Comparison of ENCODE assay signal across 20 mouse cellular contexts in the genomic region with DNA sequence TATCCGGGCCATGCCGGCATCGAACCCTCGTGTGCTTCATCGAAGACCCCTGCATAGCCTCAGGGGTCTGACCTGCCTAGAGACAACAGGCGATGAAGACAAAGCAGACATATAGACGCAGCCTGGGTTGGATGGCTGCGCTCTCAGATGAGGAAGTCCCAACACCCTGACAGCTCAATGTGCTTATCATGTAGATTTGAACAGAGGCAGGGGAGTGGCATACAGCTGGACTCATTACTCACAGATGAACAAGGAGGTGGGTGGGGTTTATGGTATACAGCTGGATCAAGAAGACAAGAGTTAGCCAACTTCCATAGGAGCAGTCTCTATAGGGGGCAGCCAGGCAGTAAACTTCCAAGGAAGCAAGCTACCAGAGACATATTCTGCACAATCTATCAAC. TPM values are rescaled to one million over a fixed set of nuclear protein-coding genes. Genes with fewer than 3 reads are reported as not detected.
A peak's percentile ranks its signal among the peaks of the same experiment; 100 is the strongest.
DNase-seq lines count a peak whose midpoint lies in the region; ATAC-seq lines count a peak whose summit lies in the region.
"Had no signal": no experiment of that assay in that cellular context is flagged by ENCODE, and none has a peak within 500 bp of the region (broad histone marks: within the 10 kb centered on the region; RNA-seq: fewer than 3 reads in every experiment).

No protein-coding gene starts in this region.

- peak; percentile 54 for DNase-seq in R1 (ENCODE audit: low read depth, low spot score)
- DNase-seq in liver, embryonic 11.5 days (ENCODE audit: low spot score), result no peak
- no peak for DNase-seq in cerebellum, adult 11 months
- DNase-seq: adrenal gland, postnatal 14 days; embryo, embryonic 11 days; heart, postnatal 10 days; lung, adult 18-20 months; thymus, adult 18-20 months had no signal

- no peak overlapping the region for H3K4me3 ChIP-seq in liver, embryonic 11.5 days (ENCODE audit: low read depth, low read length)
- H3K4me3 ChIP-seq in stomach, embryonic 14.5 days (ENCODE audit: low read depth, low read length), result no peak overlapping the region
- H3K4me3 ChIP-seq in midbrain, embryonic 16.5 days (ENCODE audit: low read depth, low read length), result no peak overlapping the region
- H3K4me3 ChIP-seq in neural tube, embryonic 15.5 days (replicated peaks), result no peak overlapping the region
- H3K4me3 ChIP-seq: midbrain, embryonic 10.5 days; myocyte had no signal

- peaks cover 18% of the 10 kb centered on the region for H3K4me1 ChIP-seq in liver, embryonic 11.5 days (replicated peaks; ENCODE audit: control insufficient read depth, insufficient read depth, low read length)
- H3K4me1 ChIP-seq in stomach, embryonic 14.5 days (ENCODE audit: control insufficient read depth, insufficient read depth, low read length), result 0 out of 2 replicates have a peak, but pooled peaks cover 2% of the 10 kb centered on the region
- no peaks in the 10 kb centered on the region for H3K4me1 ChIP-seq in midbrain, embryonic 16.5 days (ENCODE audit: control insufficient read depth, insufficient read depth, low read length)
- peaks cover 2% of the 10 kb centered on the region for H3K4me1 ChIP-seq in neural tube, embryonic 15.5 days
- H3K4me1 ChIP-seq: midbrain, embryonic 10.5 days had no signal

- 56% methylated on average over 8 of the region's 8 CpGs for WGBS in liver, embryonic 11.5 days
- WGBS in stomach, embryonic 14.5 days, result 90% methylated on average over 8 of the region's 8 CpGs
- 90% methylated on average over 8 of the region's 8 CpGs for WGBS in midbrain, embryonic 16.5 days
- WGBS in neural tube, embryonic 15.5 days, result 91% methylated on average over 8 of the region's 8 CpGs

- H3K36me3 ChIP-seq in liver, embryonic 11.5 days (ENCODE audit: control insufficient read depth, insufficient read depth, low read length), result no peaks in the 10 kb centered on the region
- no peaks in the 10 kb centered on the region for H3K36me3 ChIP-seq in stomach, embryonic 14.5 days (ENCODE audit: control insufficient read depth, insufficient read depth, low read length)
- H3K36me3 ChIP-seq in midbrain, embryonic 16.5 days (ENCODE audit: control insufficient read depth, insufficient read depth, low read length), result no peaks in the 10 kb centered on the region
- H3K36me3 ChIP-seq in neural tube, embryonic 15.5 days, result no peaks in the 10 kb centered on the region
- H3K36me3 ChIP-seq: midbrain, embryonic 10.5 days had no signal

- peak; percentile 89 for ATAC-seq in common myeloid progenitor, adult 5-6 weeks (replicated peaks; ENCODE audit: low read depth, poor library complexity, severe bottlenecking)
- peak; percentile 95 for ATAC-seq in liver, embryonic 11.5 days (replicated peaks; ENCODE audit: low FRiP score)
- ATAC-seq in stomach, embryonic 14.5 days (ENCODE audit: insufficient number of reproducible peaks, insufficient read depth, low FRiP score, low read depth), result peak; percentile 28; the same call in 1 of the 2 replicates
- no peak for ATAC-seq in midbrain, embryonic 16.5 days
- ATAC-seq in neural tube, embryonic 15.5 days (ENCODE audit: low FRiP score), result no peak
- ATAC-seq: hindbrain, postnatal 0 days had no signal

- no peaks in the 10 kb centered on the region for H3K9me3 ChIP-seq in liver, embryonic 11.5 days (ENCODE audit: control insufficient read depth, low read length)
- H3K9me3 ChIP-seq in stomach, embryonic 14.5 days (ENCODE audit: control insufficient read depth, low read depth, low read length), result no peaks in the 10 kb centered on the region; the same call in 1 of the 2 replicates
- no peaks in the 10 kb centered on the region for H3K9me3 ChIP-seq in midbrain, embryonic 16.5 days (replicated peaks; ENCODE audit: control insufficient read depth, low read length, poor library complexity, severe bottlenecking)
- no peaks in the 10 kb centered on the region for H3K9me3 ChIP-seq in neural tube, embryonic 15.5 days (replicated peaks)
- H3K9me3 ChIP-seq: midbrain, embryonic 10.5 days had no signal

- no peaks in the 10 kb centered on the region for H3K27me3 ChIP-seq in liver, embryonic 11.5 days (replicated peaks; ENCODE audit: control insufficient read depth, insufficient read depth, low read length)
- no peaks in the 10 kb centered on the region for H3K27me3 ChIP-seq in stomach, embryonic 14.5 days (ENCODE audit: control insufficient read depth, insufficient read depth, low read length)
- H3K27me3 ChIP-seq in midbrain, embryonic 16.5 days (ENCODE audit: control insufficient read depth, insufficient read depth, low read depth, low read length), result no peaks in the 10 kb centered on the region
- H3K27me3 ChIP-seq in neural tube, embryonic 15.5 days (replicated peaks), result no peaks in the 10 kb centered on the region

- no peak overlapping the region for H3K4me2 ChIP-seq in liver, embryonic 11.5 days
- H3K4me2 ChIP-seq in stomach, embryonic 14.5 days (replicated peaks; ENCODE audit: low read depth, low read length), result no peak overlapping the region
- no peak overlapping the region for H3K4me2 ChIP-seq in midbrain, embryonic 16.5 days (ENCODE audit: low read length)
- no peak overlapping the region for H3K4me2 ChIP-seq in neural tube, embryonic 15.5 days

- peak overlapping the region; percentile 16; the same call in 1 of the 2 replicates for H3K27ac ChIP-seq in liver, embryonic 11.5 days (ENCODE audit: low read depth, low read length)
- no peak overlapping the region for H3K27ac ChIP-seq in stomach, embryonic 14.5 days (ENCODE audit: low read length)
- no peak overlapping the region for H3K27ac ChIP-seq in midbrain, embryonic 16.5 days (ENCODE audit: low read length)
- H3K27ac ChIP-seq in neural tube, embryonic 15.5 days (replicated peaks), result no peak overlapping the region
- H3K27ac ChIP-seq: hindbrain, postnatal 0 days; kidney, postnatal 0 days; midbrain, embryonic 10.5 days had no signal

- H3K9ac ChIP-seq in liver, embryonic 11.5 days (ENCODE audit: low read depth, low read length), result no peak overlapping the region
- no peak overlapping the region for H3K9ac ChIP-seq in stomach, embryonic 14.5 days (replicated peaks; ENCODE audit: low read depth, low read length)
- H3K9ac ChIP-seq in midbrain, embryonic 16.5 days (ENCODE audit: low read depth, low read length), result no peak overlapping the region
- no peak overlapping the region for H3K9ac ChIP-seq in neural tube, embryonic 15.5 days (replicated peaks)

RNA-seq across cellular contexts. Expression of a gene that starts 8.5 kb away (rescaled TPM):
- total RNA-seq in common myeloid progenitor, adult 5-6 weeks (2017), result not detected in 2 replicates
- polyA plus RNA-seq in liver, embryonic 11.5 days (2014; fragmentation: Nextera tagmentation; extraction: Ambion mirVana), result not detected in 2 replicates
- 1.0 TPM in 1 of 2 replicates, not detected in the other for polyA plus RNA-seq in stomach, embryonic 14.5 days (2014; fragmentation: Nextera tagmentation; extraction: Ambion mirVana)
- not detected in 2 replicates for polyA plus RNA-seq in midbrain, embryonic 16.5 days (2015; fragmentation: Nextera tagmentation; extraction: Ambion mirVana)
- 0.86 TPM in 1 of 2 replicates, not detected in the other for polyA plus RNA-seq in neural tube, embryonic 15.5 days (2015; fragmentation: Nextera tagmentation; extraction: Ambion mirVana)
- total RNA-seq: adrenal gland, postnatal 14 days; granulocyte monocyte progenitor cell, adult 5-6 weeks; heart, postnatal 10 days; hindbrain, postnatal 0 days; layer of hippocampus, adult 8-10 months; left cerebral cortex, postnatal 25 days had no signal
- polyA plus RNA-seq: frontal cortex, adult 2 months; hindbrain, postnatal 0 days; kidney, postnatal 0 days; midbrain, embryonic 10.5 days had no signal

RNA-seq across cellular contexts. Expression of a gene that starts 14.2 kb away (rescaled TPM):
- not detected in 2 replicates for total RNA-seq in common myeloid progenitor, adult 5-6 weeks (2017)
- polyA plus RNA-seq in liver, embryonic 11.5 days (2014; fragmentation: Nextera tagmentation; extraction: Ambion mirVana), result not detected in 2 replicates
- not detected in 2 replicates for polyA plus RNA-seq in stomach, embryonic 14.5 days (2014; fragmentation: Nextera tagmentation; extraction: Ambion mirVana)
- polyA plus RNA-seq in midbrain, embryonic 16.5 days (2015; fragmentation: Nextera tagmentation; extraction: Ambion mirVana), result not detected in 2 replicates
- polyA plus RNA-seq in neural tube, embryonic 15.5 days (2015; fragmentation: Nextera tagmentation; extraction: Ambion mirVana), result not detected in 2 replicates
- total RNA-seq: adrenal gland, postnatal 14 days; granulocyte monocyte progenitor cell, adult 5-6 weeks; heart, postnatal 10 days; hindbrain, postnatal 0 days; layer of hippocampus, adult 8-10 months; left cerebral cortex, postnatal 25 days had no signal
- polyA plus RNA-seq: frontal cortex, adult 2 months; hindbrain, postnatal 0 days; kidney, postnatal 0 days; midbrain, embryonic 10.5 days had no signal

RNA-seq across cellular contexts. Expression of a gene that starts 29.3 kb away (rescaled TPM):
- not detected in 2 replicates for total RNA-seq in common myeloid progenitor, adult 5-6 weeks (2017)
- not detected in 2 replicates for polyA plus RNA-seq in liver, embryonic 11.5 days (2014; fragmentation: Nextera tagmentation; extraction: Ambion mirVana)
- not detected in 2 replicates for polyA plus RNA-seq in stomach, embryonic 14.5 days (2014; fragmentation: Nextera tagmentation; extraction: Ambion mirVana)
- not detected in 2 replicates for polyA plus RNA-seq in midbrain, embryonic 16.5 days (2015; fragmentation: Nextera tagmentation; extraction: Ambion mirVana)
- not detected in 2 replicates for polyA plus RNA-seq in neural tube, embryonic 15.5 days (2015; fragmentation: Nextera tagmentation; extraction: Ambion mirVana)
- total RNA-seq: adrenal gland, postnatal 14 days; granulocyte monocyte progenitor cell, adult 5-6 weeks; heart, postnatal 10 days; hindbrain, postnatal 0 days; layer of hippocampus, adult 8-10 months; left cerebral cortex, postnatal 25 days had no signal
- polyA plus RNA-seq: frontal cortex, adult 2 months; hindbrain, postnatal 0 days; kidney, postnatal 0 days; midbrain, embryonic 10.5 days had no signal

RNA-seq across cellular contexts. Expression of a gene that starts 29.7 kb away (rescaled TPM):
- total RNA-seq in common myeloid progenitor, adult 5-6 weeks (2017), result under 0.01 TPM in 1 of 2 replicates, not detected in the other
- polyA plus RNA-seq in liver, embryonic 11.5 days (2014; fragmentation: Nextera tagmentation; extraction: Ambion mirVana), result 19.9 and 20.8 TPM in 2 replicates
- 42.6 and 44.1 TPM in 2 replicates for polyA plus RNA-seq in stomach, embryonic 14.5 days (2014; fragmentation: Nextera tagmentation; extraction: Ambion mirVana)
- polyA plus RNA-seq in midbrain, embryonic 16.5 days (2015; fragmentation: Nextera tagmentation; extraction: Ambion mirVana), result 3.4 and 3.6 TPM in 2 replicates
- polyA plus RNA-seq in neural tube, embryonic 15.5 days (2015; fragmentation: Nextera tagmentation; extraction: Ambion mirVana), result 7.5 and 9.8 TPM in 2 replicates

Comparison
In these comparisons a context has a peak if more than half of its experiments do, and no peak if none do; other contexts are left out.
1. ATAC-seq: peak in common myeloid progenitor, adult 5-6 weeks (single experiment), liver, embryonic 11.5 days (single experiment) and stomach, embryonic 14.5 days (single experiment); none in midbrain, embryonic 16.5 days (single experiment) and neural tube, embryonic 15.5 days (single experiment).